Mouse (Mus musculus) cerebellum, postnatal 25 days (tissue): ENCODE measurements around the gene Hcrtr1.
A peak's percentile ranks its signal among the peaks of the same experiment; 100 is the strongest.

Experiments
- DNase-seq, 2 experiments: peaks; one replicate each; pipeline ENCODE4 v3.0.0; 2021; ENCODE audit warnings: mixed read lengths in 2 of 2

The Hcrtr1 gene

GRCm38 (mm10) chr4:130139214-130139492 lies at the start of gene Hcrtr1:
TSS of gene Hcrtr1 (minus strand) at chr4:130139359.
- no peak for DNase-seq

- peak; percentile 86 to 90 for DNase-seq
Measured at GRCm38 (mm10) chr4:130188806-130189297, 49.7 kb upstream of the Hcrtr1 start.

GRCm38 (mm10) chr4:130186891-130187290 lies 47.7 kb upstream of the Hcrtr1 start:
- no peak for DNase-seq

- no peak for DNase-seq
Measured at GRCm38 (mm10) chr4:130186450-130186849, 47.3 kb upstream of the Hcrtr1 start.

GRCm38 (mm10) chr4:130183879-130184278 lies 44.7 kb upstream of the Hcrtr1 start:
- peak; percentile 42 to 59 for DNase-seq

- DNase-seq = no peak
Measured at GRCm38 (mm10) chr4:130183023-130183422, 43.9 kb upstream of the Hcrtr1 start.

GRCm38 (mm10) chr4:130181886-130182285 lies 42.7 kb upstream of the Hcrtr1 start:
- DNase-seq = no peak

GRCm38 (mm10) chr4:130180909-130181602 lies 41.9 kb upstream of the Hcrtr1 start:
- DNase-seq = no peak

- DNase-seq = no peak
Measured at GRCm38 (mm10) chr4:130179876-130180275, 40.7 kb upstream of the Hcrtr1 start.

GRCm38 (mm10) chr4:130177536-130177935 lies 38.4 kb upstream of the Hcrtr1 start:
- DNase-seq = no peak

GRCm38 (mm10) chr4:130177087-130177486 lies 37.9 kb upstream of the Hcrtr1 start:
- no peak for DNase-seq

GRCm38 (mm10) chr4:130176156-130176720 lies 37.1 kb upstream of the Hcrtr1 start:
- no peak for DNase-seq

- DNase-seq = peak in 1 of 2 experiments; percentile 23
Measured at GRCm38 (mm10) chr4:130175072-130175711, 36.0 kb upstream of the Hcrtr1 start, which contains the start of gene Tinagl1. TSS of gene Tinagl1 (minus strand) at chr4:130175122.

GRCm38 (mm10) chr4:130174335-130175031 lies 35.3 kb upstream of the Hcrtr1 start:
- peak; percentile 28 to 51 for DNase-seq

GRCm38 (mm10) chr4:130173911-130174311 lies 34.8 kb upstream of the Hcrtr1 start:
- DNase-seq = peak; percentile 59 to 72

- no peak for DNase-seq
Measured at GRCm38 (mm10) chr4:130173060-130173822, 34.1 kb upstream of the Hcrtr1 start.

- DNase-seq = peak in 1 of 2 experiments; percentile 18
Measured at GRCm38 (mm10) chr4:130171951-130172765, 33.0 kb upstream of the Hcrtr1 start.

- DNase-seq = no peak
Measured at GRCm38 (mm10) chr4:130170362-130170761, 31.2 kb upstream of the Hcrtr1 start.

GRCm38 (mm10) chr4:130169411-130169971 lies 30.3 kb upstream of the Hcrtr1 start:
- DNase-seq = no peak

- DNase-seq = peak in 1 of 2 experiments; percentile 39
Measured at GRCm38 (mm10) chr4:130168280-130169183, 29.4 kb upstream of the Hcrtr1 start.
